Mouse (Mus musculus) 3T3-L1 (cell line): ENCODE results near the gene Pip5k1c.

Experiments used
- DNase-seq: peaks from one replicate; pipeline ENCODE4 v3.0.0-alpha.2; 2015; ENCODE audit warnings: low read depth, low spot score

Gene Pip5k1c

DNA sequence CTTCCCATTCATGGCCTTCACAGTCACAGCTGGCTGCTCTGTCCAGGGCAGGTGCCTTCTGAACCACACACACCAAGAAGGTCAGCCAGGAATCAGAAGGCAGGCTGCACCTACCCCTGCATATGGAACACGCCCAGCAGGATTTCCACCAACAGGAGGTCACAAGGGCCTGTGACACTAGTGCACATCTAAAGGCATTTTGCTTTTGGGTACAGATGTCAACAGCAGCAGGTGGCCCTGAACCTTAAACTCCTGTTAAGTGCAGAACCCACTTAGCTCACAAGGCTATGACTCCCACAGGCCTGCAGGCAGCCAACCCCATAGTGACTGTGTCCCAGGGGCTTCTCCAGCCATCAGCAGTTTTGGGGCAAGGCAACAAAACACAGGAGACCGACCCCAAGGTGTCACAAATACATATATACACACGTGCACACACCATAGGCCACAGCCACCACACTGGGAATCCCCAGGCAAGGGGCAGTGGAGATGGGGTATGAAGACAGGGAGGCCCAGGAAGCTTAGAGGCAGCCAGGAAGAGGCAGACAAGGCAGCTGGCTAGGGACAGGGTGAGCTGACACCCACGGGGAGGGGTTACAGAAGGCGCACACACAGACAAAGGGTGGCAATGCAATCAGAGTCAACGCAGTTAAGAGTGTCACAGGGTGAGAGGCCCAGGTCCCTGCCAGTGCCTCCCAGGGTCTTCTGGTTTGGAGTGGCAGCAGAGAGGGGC is 73.9 kb downstream of the Pip5k1c start:
- DNase-seq, result no peak

DNA sequence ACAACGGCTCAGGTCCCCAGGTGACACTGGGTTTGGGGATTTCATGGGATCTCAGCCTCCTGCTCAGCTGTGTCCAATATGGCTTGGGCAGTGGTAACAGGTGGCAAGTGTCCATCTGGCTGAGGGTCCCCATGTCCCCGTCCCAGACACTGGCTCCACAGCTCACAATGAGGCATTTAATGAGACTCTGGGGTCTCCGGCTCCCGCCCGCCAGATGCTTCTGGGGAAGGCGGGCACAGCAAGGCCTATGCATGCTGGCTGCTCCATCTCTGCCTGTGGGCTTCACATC is 74.4 kb downstream of the Pip5k1c start:
- DNase-seq, result no peak
